Mouse (Mus musculus) adrenal gland, adult 8-10 months (tissue): ENCODE measurements around the gene Plppr3. TPM values are rescaled to one million over a fixed set of nuclear protein-coding genes. Genes with fewer than 3 reads are reported as not detected.

Source experiments
- DNase-seq: peaks from one replicate; pipeline ENCODE4 v3.0.0; 2022
- total RNA-seq, 4 experiments: library from RNA; stranded (reverse); gene quantifications; 2 replicates each; pipeline ENCODE4 v1.2.4; 2022

The Plppr3 gene
- total RNA-seq, 4 experiments from 2014 or later, result 1.7 to 4.3 (median 3.0) TPM

DNA sequence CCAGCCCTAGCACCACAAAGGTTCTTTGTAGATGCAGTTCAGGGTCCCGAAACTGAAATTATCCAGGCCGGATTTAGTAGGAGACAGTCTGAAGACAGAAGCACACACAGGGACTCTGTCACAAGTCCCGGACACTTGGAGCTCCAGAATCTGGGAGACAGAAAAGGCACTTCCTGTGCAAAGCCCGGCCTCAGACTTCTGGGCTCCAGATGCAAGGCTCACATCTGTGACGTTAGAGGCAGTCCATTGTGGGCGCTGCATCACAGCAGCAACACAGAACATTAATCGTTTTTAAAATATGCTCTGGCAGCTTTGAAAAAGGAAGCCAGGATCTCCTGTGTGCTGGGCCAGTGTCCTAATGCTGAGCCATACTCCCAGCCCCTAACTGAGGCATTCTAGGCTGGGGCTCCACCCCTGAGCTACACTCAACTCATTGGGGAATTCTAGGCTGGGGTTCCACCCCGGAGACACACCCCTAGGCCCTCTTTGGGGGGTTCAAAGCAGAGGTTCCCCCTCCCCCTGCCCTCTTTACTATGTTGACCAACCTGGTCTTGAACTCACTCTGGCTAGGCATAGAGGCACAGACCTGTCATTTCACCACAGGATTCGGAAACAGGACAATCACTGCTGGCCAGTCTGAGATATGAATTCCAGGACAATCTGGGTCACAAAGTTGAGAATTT lies 22.2 kb downstream of the Plppr3 start:
- peak; percentile 37 for DNase-seq

DNA sequence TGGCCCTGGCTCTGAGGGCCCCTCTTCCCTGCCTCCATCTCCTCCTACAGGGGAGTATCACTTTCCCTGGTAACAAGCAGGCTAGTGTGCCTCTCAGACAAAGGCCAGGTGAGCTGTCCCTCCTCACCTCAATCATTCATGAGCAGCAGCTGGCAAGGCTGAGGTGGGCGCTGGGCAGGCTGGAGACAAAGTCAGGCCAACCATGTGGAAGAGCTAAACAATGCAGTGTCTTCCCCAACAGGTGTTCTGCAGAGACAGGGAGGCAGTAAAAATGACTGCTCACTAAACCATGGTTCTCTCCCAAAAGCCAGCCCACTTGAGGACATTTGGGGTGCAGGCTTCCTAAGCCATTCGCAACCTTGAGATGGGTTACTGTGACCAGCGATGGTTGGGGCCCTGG lies 22.8 kb downstream of the Plppr3 start:
- DNase-seq, result no peak

DNA sequence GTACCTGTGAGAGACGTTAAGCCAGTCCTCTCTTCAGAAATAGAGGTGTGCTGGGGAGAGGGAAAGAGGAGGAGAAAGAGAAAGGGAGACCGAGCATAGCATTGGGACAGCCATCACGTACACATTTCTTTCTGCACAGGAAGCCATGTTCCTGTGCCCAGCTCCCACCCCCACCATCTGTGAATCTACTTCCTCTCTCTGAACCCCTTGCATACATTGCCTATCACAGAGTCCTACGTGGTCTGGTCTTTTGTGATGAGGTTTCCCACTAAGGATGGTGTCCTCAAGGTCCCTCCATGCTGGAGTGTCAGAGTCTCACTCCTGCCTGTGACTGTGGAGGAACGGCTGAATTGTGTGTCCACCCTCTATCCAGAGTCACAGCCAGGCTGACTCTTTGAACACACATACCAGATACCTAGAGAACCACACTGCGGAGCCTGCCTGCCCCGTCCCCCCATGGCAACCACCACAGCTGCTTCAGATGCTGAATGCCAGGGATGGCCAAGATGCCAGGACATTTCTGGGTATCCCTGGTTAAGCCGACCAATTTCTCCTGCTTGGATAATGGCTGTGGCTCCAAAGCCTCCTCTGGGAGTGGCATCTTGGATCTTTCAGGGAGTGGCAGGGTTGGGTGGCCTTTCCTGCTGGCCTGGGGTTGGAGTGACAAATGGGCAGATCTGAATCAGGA lies 24.3 kb downstream of the Plppr3 start:
- no peak for DNase-seq

DNA sequence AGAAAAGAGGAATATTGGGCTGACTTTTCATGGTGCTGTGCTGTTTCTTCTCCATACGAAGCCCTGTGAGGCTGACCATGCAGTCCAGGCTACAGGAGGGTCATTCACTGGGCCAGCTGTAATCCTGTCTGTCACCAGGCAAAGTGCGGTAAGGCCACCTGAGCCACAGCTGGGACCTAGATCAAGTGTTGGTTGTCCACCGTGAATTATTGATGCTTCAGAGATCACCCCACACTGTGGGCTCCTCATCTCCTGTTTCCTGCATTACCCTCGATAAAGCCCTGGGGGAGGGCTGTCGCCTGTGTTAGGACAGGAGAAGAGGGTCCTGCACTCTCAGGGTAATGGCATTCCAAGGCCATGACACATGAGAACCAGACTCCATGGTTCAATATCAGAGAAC lies 27.9 kb downstream of the Plppr3 start:
- DNase-seq, result no peak

DNA sequence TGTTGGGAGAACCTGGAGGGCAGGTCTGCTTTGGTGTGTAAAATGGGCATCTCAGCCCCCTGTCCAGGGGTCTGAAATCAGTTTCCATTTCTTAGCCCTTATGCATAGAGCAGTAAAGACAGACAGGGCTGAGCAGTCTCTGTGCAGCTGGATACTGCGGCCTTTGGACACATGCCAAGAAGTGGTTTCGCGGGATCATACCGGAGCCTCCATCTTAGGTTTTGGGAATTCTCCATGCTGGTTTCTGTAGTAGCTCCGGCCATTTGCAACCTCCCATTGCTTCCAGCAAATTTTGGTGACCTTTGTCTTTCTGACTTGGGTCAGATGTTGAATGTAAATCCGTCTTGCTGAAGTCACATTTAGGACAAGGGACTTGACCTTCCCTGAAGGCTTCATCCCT lies 31.0 kb downstream of the Plppr3 start:
- DNase-seq, result no peak

DNA sequence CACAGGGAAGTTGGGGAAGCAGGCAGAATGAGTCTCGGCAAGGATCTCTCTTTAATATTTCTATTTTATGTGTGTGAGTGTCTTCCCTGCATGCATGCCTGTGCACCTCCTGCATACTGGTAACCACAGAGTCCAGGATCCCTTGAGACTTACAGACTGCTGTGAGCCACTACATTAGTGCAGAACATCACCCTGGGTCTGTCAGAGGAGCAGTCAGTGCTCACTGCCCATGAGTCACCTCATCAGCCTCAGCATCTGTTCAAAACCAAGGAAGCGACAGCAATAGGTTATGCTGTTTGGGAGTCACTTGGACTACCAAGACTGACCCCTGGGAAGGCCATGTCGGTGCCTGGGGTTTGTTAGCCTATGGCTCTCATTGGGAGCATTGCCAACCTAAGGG lies 32.1 kb downstream of the Plppr3 start:
- DNase-seq, result no peak

DNA sequence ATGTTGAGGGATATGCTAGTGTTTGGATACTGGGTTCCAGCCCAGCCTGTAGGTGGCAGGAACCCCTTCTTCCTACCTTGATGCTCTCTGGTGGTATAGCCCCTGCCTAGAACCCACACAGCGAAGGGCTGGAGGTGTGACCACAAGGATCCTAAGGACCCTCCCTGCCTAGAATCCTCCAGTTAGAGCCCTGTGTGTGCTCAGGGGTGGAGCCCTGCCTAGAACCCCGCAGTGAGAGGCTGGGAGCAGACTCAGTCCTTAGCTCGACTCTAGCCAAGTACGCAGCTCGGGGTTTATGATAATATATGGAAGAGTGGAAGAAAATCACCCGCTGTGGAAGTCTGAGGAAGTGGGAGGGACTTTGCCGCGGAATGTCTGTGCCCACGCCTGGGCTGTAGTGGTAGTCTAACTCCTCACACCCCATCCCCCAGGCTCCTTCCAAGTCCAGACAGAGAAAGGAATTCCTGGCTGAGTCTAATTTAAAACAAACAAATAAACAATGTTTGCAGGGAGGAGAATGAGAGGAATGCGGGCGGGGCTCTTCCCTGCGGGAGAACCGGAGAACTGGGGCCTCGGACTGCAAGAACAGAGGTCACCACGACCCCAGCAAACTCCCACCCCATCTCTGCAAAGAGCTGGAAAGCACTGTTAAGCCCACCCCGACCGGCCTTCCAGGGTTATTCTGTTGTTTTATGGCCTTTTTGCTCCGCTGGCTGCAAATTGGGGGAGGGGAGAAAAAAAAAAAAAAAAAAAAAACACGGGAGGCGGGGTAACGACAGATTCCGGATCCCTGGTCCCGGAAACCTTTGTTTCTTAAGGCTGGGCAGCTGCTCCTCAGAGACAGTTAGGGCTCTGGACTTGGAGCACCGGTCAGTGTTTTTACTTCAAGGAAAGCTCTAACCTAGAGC lies 33.5 kb downstream of the Plppr3 start:
- DNase-seq, result no peak

DNA sequence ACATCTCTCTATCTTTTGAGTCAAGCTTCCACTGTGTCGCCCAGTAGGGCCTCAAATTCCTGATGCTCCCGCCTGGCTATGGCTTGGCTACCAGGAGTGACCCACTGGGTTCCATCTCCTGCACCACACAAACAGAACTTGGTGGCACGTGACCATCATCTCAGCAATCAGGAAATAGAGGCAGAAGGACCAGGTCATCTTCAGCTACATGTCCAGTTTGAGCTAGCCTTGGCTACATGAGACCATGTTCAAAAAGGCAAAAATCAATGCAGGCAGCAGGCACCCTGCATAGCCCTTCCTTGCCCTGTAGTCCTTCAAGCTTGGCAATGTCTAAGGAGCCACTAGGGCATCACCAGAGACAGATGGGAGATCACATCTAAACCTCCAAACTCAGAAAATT lies 34.3 kb downstream of the Plppr3 start:
- DNase-seq, result no peak

DNA sequence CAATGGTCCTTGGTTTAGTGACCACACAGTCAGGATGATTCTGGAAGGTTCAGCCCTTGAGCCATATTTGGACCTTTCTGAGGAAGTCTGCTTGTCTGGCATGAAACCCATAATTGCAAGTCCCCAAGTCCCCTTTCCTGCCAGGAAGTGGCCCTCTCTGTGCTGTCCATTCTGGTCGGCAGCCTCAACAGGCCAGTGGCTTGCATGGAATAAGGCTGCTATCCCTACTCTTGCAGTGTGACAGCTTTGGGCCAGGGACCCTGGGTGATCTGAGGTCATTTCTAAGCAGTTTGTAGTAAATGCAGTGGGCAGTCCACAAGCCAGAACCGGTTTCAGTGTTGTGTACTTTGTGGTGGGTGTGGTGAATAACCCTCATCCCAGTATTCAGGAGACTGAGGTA lies 36.3 kb downstream of the Plppr3 start:
- no peak for DNase-seq

DNA sequence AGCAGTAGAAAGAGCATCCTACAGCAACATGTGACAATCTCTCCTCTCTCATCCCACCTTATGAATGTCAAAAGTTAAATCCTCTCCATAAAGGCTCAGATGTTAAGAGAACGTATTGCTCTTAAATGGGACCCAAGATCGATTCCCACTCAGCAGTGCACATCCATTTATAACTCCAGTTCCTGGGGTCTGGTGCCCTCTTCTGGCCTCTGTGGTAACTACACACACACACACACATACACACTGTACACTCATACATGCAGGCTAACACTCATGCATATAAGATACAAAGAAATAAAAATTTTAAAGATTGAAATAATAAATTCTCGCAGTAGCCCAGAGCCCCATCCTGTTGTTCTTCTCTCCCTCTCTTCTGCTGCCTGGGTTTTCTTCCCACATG lies 37.5 kb downstream of the Plppr3 start:
- no peak for DNase-seq

DNA sequence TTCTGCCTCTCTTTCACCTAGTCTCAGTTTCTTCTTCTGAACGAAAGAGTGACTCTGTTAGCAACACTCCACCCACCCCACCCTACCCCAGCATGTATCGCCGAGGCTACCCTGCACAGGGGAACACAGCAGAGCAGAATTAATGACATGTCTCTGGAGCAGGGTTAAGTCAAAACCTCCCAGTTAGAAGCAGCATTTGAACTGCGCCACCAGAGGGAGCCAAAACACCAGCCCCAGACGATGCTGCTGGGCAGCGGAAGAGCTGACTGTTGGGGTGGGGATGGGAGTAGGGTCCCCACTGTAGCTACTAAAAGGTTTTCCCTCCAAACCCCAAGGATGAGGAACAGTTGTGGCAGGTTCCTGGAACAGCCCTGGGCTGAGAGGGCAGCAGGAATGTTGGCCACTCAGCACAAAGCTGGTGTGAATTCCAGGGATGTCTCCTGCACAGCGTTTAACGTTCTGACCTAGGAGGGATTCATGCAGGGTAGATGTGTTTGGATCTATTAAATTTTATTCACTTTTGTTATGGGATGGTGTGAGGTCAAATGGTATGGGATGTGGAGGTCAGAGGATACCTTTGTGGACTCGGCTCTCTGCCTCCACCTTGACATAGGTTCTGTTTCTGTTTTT lies 39.5 kb downstream of the Plppr3 start:
- no peak for DNase-seq

DNA sequence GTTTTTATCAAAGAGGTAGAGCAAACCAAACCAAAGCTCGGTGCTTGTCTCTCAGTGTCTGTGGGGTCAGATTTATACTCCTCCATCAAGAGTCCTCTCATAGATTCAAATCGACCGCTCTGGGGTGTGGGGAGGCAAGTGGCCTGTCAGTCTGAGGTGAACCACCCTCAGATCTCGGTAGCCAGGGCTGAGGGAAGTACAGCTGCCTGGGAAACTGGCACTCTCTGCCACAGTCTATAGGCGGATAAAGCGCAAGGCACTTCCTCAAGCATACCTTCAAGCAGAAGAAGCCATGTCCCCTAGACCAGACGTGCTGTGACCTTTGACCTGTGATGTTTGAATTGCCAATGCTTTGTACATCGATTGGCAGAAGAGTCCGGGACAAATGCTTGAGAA lies 41.6 kb downstream of the Plppr3 start:
- no peak for DNase-seq

DNA sequence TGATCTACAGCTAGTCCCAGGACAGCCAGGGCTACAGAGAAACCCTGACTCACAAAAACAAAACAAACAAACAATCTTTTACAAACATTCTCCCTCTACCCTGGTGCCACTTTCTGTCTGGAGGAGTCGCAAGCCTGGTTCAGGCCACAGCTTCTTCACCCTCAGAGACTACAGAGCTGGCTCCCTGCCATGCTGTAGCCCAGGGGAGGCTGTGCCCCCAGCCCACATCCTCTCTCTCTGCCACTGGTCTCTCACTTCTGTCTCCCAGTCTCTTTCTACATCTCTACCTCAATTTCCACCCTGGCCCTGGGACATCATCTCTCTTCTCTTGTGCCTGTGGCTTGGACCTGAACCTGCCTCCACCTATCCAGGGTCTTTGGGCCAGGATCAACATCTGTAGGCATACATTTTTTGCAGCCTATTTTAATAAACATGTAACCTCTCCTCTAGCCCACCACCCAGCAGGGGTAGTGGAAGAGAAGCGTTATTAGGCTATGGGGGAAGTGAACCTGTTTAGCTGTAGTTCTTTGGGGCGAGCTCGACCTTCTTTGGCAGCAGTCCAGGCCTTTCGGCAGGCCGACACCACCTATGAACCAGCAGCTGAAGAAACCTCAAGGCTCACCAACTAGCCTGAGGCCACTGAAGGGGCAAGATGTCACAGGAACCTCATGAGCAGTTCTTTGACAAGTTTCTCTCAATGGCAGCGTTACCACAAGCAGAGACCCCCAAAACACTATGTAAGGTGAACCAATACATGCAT lies 42.2 kb downstream of the Plppr3 start:
- no peak for DNase-seq

DNA sequence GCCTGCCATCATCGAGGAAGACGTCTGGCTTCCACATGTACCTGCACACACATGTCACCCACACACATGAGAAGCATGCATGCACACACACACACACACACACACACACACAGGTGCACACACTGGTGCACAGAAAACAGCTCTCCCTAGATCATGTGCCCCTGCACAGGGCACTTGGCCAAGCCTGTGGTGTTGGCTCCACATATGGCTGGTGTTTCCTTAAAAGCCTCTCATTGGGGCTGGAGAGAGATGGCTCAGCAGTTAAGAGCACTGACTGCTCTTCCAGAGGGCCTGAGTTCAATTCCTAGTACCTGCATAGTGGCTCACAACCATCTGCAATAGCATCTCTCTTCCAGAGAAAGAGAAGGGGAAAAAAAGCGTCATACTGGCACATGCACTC lies 42.9 kb downstream of the Plppr3 start:
- DNase-seq, result no peak

DNA sequence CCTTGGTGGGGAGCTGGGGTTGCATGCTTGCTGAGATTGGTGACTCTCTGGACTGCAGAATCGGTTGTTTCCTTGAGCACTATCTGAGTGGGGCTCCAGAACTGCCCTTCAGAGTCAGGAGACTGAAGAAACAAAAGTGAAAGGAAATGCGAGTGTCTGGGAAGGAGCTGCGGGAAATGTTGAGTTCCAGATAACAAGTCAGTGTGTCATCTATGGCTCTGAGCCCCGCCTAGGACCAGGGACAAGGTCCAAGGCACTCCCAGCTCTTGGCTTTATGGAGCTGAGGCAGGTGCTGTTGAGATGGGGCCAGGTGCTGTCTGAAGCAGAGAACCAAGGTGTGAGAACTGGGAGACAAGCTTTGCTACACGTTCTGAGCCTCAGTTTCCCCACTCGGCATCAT lies 50.0 kb downstream of the Plppr3 start:
- DNase-seq, result no peak

DNA sequence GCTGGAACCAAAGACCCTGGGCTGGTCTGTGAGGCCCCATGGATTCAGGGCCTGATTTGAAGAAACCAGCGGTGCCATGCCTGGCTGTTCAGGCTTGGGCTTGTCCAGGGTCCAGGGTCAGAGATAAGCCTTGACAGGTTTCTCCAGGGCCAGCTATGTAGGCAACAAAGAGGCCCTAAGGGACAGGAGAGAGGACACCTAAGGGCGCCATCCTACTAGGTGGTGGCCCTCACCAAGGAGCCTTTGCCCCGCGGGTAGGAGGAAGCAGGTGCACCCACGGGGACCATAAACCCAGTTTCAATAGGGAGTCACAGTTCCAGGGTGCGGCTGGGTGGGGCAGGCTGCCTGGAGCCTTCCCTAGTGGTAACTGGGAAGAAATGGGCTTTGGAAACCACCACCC lies 51.4 kb downstream of the Plppr3 start:
- no peak for DNase-seq

DNA sequence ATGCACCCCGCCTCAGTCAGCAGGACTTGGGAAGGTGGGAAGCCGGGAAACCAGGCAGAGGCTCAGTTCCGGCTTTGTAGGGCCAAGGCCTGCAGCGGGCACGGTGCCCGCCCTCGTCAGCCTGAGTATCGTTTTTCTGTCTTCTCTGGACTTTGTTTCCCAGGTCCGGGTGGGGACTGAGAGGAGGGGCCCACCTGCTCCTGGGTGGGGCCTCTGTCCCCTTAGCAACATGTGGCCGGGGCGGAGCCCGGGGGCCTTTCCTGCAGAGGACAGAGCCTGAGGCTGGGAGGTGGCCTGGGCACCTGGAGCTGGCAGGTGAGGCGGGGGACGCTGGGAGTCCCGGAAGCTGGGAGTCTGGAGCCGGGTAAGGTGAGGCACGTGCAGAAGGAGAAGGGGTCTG lies 52.1 kb downstream of the Plppr3 start:
- DNase-seq, result no peak

DNA sequence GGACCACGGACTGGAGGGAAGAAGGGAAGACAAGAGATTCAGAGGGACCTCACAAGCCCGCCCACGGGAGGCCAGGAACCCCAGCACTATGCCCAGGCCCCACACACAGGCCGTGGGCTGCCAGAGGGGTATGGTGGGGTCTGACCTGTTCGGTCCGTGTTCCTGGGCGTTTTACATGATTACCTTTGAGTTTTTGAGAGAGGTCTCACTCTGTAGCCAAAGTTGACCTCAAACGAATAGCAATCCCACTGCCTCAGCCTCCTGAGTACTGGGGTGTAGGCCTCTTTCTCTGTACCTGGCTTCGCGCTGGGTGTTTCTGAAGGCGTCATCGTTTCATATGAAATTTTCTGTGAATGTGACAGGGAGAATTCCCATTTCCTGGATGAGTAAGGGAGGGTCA lies 52.7 kb downstream of the Plppr3 start:
- DNase-seq, result no peak

DNA sequence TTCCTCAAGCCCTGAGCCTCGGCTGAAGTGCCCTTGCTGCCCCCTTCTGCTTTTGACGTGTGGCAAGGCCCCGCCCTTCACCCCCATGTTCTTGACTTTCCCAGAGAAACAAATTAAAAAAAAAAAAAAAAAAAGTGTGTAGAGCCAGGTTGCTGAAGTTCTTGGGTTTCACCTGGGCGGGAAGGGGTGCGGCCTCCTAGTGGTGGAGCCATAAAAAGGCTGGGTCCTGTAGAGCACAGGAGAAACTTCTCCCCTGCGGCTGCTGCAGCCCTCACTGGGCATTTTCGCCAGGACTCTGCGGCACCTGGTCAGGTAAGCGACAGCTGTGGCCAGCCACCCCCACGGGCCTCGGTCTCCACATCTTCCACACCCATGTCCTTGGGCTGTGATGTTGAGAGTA lies 53.7 kb downstream of the Plppr3 start, which contains the start of gene Misp:
TSS of gene Misp (plus strand) at position 208 of the 400 bp plus-strand sequence.
- DNase-seq, result no peak

DNA sequence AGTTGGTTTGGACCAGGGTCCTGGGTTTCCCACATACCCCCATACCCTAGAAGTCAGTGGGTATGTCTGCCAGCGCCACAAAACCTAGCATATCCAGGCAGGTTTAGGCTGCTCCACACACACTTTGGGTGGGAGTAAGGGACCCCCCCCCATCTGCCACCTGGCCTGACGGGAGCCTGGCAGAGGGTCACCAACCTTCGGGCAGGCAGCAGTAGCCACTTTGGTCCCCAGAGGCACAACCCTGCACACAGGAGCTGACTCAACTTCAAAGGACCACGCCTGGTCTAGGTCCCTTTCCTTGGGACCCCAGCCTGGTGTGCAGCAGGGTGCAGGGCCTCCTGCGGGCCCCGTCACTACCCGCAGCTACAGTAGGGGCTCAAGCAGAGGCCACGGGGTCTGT lies 54.2 kb downstream of the Plppr3 start:
- no peak for DNase-seq

DNA sequence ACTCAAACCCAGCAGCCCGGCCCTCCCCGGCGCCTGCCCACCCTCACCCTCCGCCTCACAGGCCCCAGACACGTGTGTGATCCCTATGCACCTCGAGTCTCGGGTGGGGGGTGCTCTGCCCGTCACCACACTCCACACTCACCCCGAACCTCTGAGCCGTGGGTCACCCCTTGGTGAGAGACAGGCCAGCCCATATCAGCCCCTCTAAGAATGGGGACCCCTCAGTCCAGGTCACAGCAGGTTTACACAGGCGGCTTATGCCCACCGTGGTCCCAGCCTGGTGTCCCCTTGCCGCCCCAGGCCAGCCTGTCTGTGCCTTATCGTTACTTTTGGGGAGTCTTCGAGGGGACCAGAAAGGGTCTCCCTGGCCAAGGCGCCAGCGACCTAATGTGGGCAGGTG lies 54.8 kb downstream of the Plppr3 start:
- DNase-seq, result no peak

DNA sequence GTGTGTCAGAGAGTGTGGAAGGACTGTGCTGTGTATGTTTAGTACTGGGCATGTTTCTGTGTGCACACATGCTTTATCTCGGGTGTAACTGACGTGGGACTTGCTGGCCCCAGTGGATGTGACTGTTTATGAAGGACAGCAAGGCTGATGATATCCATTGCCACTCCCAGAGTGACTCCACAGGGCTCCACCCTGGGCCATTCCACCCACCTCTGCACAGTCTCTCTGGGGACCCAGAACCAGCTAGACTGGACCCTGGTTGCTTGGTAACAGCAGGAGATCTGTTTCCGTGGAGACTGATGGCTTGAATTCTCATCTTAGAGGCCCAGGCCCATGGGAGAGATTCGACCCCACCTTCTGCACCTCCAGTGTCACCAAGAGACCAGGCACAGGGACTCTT lies 56.2 kb downstream of the Plppr3 start:
- DNase-seq, result no peak
